Comparison of ENCODE assay signal across 8 mouse cellular contexts in genomic region chr7:80135173-80135532, GRCm38 (mm10). TPM values are rescaled to one million over a fixed set of nuclear protein-coding genes. Genes with fewer than 3 reads are reported as not detected.
DNase-seq lines count a peak whose midpoint lies in the region; ATAC-seq and TF ChIP-seq lines count a peak whose summit lies in the region.

No protein-coding gene starts in this region.

- H3K9ac ChIP-seq in forebrain, embryonic 13.5 days, result 0 out of 2 replicates have a peak overlapping the region, but pooled peaks have one; percentile 37
- no peak overlapping the region for H3K9ac ChIP-seq in hindbrain, embryonic 13.5 days
- no peak overlapping the region for H3K9ac ChIP-seq in hindbrain, embryonic 11.5 days (ENCODE audit: low read depth, low read length)
- no peak overlapping the region for H3K9ac ChIP-seq in lung, postnatal 0 days (replicated peaks; ENCODE audit: low read depth)
- no peak overlapping the region for H3K9ac ChIP-seq in neural tube, embryonic 15.5 days (replicated peaks)

- DNase-seq in forebrain, embryonic 10.5 days (ENCODE audit: extremely low spot score, low spot score), result no peak
- no peak for DNase-seq in hindbrain, embryonic 11.5 days (ENCODE audit: low spot score)
- no peak for DNase-seq in lung, postnatal 0 days (ENCODE audit: low spot score)
- no peak for DNase-seq in lung, postnatal 14 days
- DNase-seq in adrenal gland, postnatal 4 days (ENCODE audit: low spot score in 2 of 2), result no peak

- ATAC-seq in forebrain, embryonic 13.5 days, result 0 out of 2 replicates have a peak, but pooled peaks have one; percentile 7
- ATAC-seq in hindbrain, embryonic 13.5 days (ENCODE audit: low FRiP score), result no peak
- no peak for ATAC-seq in hindbrain, embryonic 11.5 days (ENCODE audit: low FRiP score)
- peak; percentile 47 for ATAC-seq in lung, postnatal 0 days
- ATAC-seq in neural tube, embryonic 15.5 days (ENCODE audit: low FRiP score), result no peak

- peaks cover 15% of the 10 kb centered on the region for H3K4me1 ChIP-seq in forebrain, embryonic 13.5 days
- H3K4me1 ChIP-seq in forebrain, embryonic 10.5 days, result peaks cover 17% of the 10 kb centered on the region
- peaks cover 22% of the 10 kb centered on the region for H3K4me1 ChIP-seq in hindbrain, embryonic 13.5 days (replicated peaks)
- H3K4me1 ChIP-seq in hindbrain, embryonic 11.5 days (replicated peaks; ENCODE audit: control insufficient read depth, insufficient read depth, low read length), result no peaks in the 10 kb centered on the region
- peaks cover 7% of the 10 kb centered on the region; the same call in 1 of the 2 replicates for H3K4me1 ChIP-seq in lung, postnatal 0 days (ENCODE audit: insufficient read depth, low read depth, low read length)
- peaks cover 12% of the 10 kb centered on the region for H3K4me1 ChIP-seq in neural tube, embryonic 15.5 days

- peaks cover 12% of the 10 kb centered on the region for H3K9me3 ChIP-seq in forebrain, embryonic 13.5 days (replicated peaks)
- peaks cover 11% of the 10 kb centered on the region; the same call in 1 of the 2 replicates for H3K9me3 ChIP-seq in forebrain, embryonic 10.5 days
- H3K9me3 ChIP-seq in hindbrain, embryonic 13.5 days, result peaks cover 5% of the 10 kb centered on the region; the same call in 1 of the 2 replicates
- H3K9me3 ChIP-seq in hindbrain, embryonic 11.5 days (ENCODE audit: control insufficient read depth, low read length), result no peaks in the 10 kb centered on the region
- 0 out of 2 replicates have a peak, but pooled peaks cover 3% of the 10 kb centered on the region for H3K9me3 ChIP-seq in lung, postnatal 0 days (ENCODE audit: low read length)
- no peaks in the 10 kb centered on the region for H3K9me3 ChIP-seq in neural tube, embryonic 15.5 days (replicated peaks)

- no peak for TF ChIP-seq CTCF in lung, postnatal 0 days (IDR thresholded peaks at IDR 0.05)

- H3K36me3 ChIP-seq in forebrain, embryonic 13.5 days (ENCODE audit: poor library complexity, severe bottlenecking), result no peaks in the 10 kb centered on the region
- H3K36me3 ChIP-seq in forebrain, embryonic 10.5 days (replicated peaks), result no peaks in the 10 kb centered on the region
- H3K36me3 ChIP-seq in hindbrain, embryonic 13.5 days, result no peaks in the 10 kb centered on the region
- H3K36me3 ChIP-seq in hindbrain, embryonic 11.5 days (ENCODE audit: control insufficient read depth, insufficient read depth, low read length), result no peaks in the 10 kb centered on the region
- H3K36me3 ChIP-seq in lung, postnatal 0 days (ENCODE audit: insufficient read depth, low read length), result no peaks in the 10 kb centered on the region
- no peaks in the 10 kb centered on the region for H3K36me3 ChIP-seq in neural tube, embryonic 15.5 days

- no peak overlapping the region for H3K4me2 ChIP-seq in forebrain, embryonic 13.5 days
- no peak overlapping the region for H3K4me2 ChIP-seq in hindbrain, embryonic 13.5 days
- H3K4me2 ChIP-seq in hindbrain, embryonic 11.5 days (replicated peaks; ENCODE audit: low read depth, low read length), result no peak overlapping the region
- H3K4me2 ChIP-seq in lung, postnatal 0 days (replicated peaks; ENCODE audit: low read depth, low read length), result no peak overlapping the region
- no peak overlapping the region for H3K4me2 ChIP-seq in neural tube, embryonic 15.5 days

- H3K4me3 ChIP-seq in forebrain, embryonic 13.5 days, result no peak overlapping the region
- no peak overlapping the region for H3K4me3 ChIP-seq in forebrain, embryonic 10.5 days
- no peak overlapping the region for H3K4me3 ChIP-seq in hindbrain, embryonic 13.5 days
- H3K4me3 ChIP-seq in hindbrain, embryonic 11.5 days (ENCODE audit: low read depth, low read length), result no peak overlapping the region
- H3K4me3 ChIP-seq in lung, postnatal 0 days (ENCODE audit: low read depth, low read length), result no peak overlapping the region
- H3K4me3 ChIP-seq in neural tube, embryonic 15.5 days (replicated peaks), result no peak overlapping the region

- 93% methylated on average over 1 of the region's 1 CpGs for WGBS in forebrain, embryonic 13.5 days
- WGBS in forebrain, embryonic 10.5 days, result 88% methylated on average over 1 of the region's 1 CpGs
- WGBS in hindbrain, embryonic 13.5 days, result 89% methylated on average over 1 of the region's 1 CpGs
- 91% methylated on average over 1 of the region's 1 CpGs for WGBS in hindbrain, embryonic 11.5 days
- 33% methylated on average over 1 of the region's 1 CpGs for WGBS in lung, postnatal 0 days
- WGBS in neural tube, embryonic 15.5 days, result 95% methylated on average over 1 of the region's 1 CpGs

- H3K27me3 ChIP-seq in forebrain, embryonic 13.5 days, result no peaks in the 10 kb centered on the region
- no peaks in the 10 kb centered on the region for H3K27me3 ChIP-seq in forebrain, embryonic 10.5 days (ENCODE audit: poor library complexity, severe bottlenecking)
- H3K27me3 ChIP-seq in hindbrain, embryonic 13.5 days, result no peaks in the 10 kb centered on the region
- no peaks in the 10 kb centered on the region for H3K27me3 ChIP-seq in hindbrain, embryonic 11.5 days (ENCODE audit: control insufficient read depth, insufficient read depth, low read length)
- no peaks in the 10 kb centered on the region for H3K27me3 ChIP-seq in lung, postnatal 0 days (replicated peaks; ENCODE audit: insufficient read depth, low read length)
- no peaks in the 10 kb centered on the region for H3K27me3 ChIP-seq in neural tube, embryonic 15.5 days (replicated peaks)

- no peak for TF ChIP-seq EP300 in lung, postnatal 0 days (IDR thresholded peaks at IDR 0.05)

- peak overlapping the region; percentile 74; the same call in 1 of the 2 replicates for H3K27ac ChIP-seq in forebrain, embryonic 13.5 days
- no peak overlapping the region for H3K27ac ChIP-seq in forebrain, embryonic 10.5 days
- H3K27ac ChIP-seq in hindbrain, embryonic 13.5 days, result peak overlapping the region; percentile 55
- H3K27ac ChIP-seq in hindbrain, embryonic 11.5 days (ENCODE audit: low read depth, low read length), result no peak overlapping the region
- peak overlapping the region; percentile 82 for H3K27ac ChIP-seq in lung, postnatal 0 days (ENCODE audit: low read length)
- peak overlapping the region; percentile 63; the same call in 1 of the 2 replicates for H3K27ac ChIP-seq in neural tube, embryonic 15.5 days (replicated peaks)

RNA-seq across cellular contexts. Expression of gene Idh2, which starts 20.0 kb away (rescaled TPM):
- 351 and 386 TPM in 2 replicates for polyA plus RNA-seq in forebrain, embryonic 13.5 days (2015; fragmentation: Nextera tagmentation; extraction: Ambion mirVana)
- 462 and 476 TPM in 2 replicates for polyA plus RNA-seq in forebrain, embryonic 10.5 days (2016; fragmentation: Nextera tagmentation; extraction: Ambion mirVana)
- 237 and 256 TPM in 2 replicates for polyA plus RNA-seq in hindbrain, embryonic 13.5 days (2015; fragmentation: Nextera tagmentation; extraction: Ambion mirVana)
- polyA plus RNA-seq in hindbrain, embryonic 11.5 days (2014; fragmentation: Nextera tagmentation; extraction: Ambion mirVana), result 331 and 352 TPM in 2 replicates
- polyA plus RNA-seq in lung, postnatal 0 days (2015; fragmentation: Nextera tagmentation; extraction: Ambion mirVana), result 296 and 298 TPM in 2 replicates
- 200 and 267 TPM in 2 replicates for polyA plus RNA-seq in neural tube, embryonic 15.5 days (2015; fragmentation: Nextera tagmentation; extraction: Ambion mirVana)
- total RNA-seq in adrenal gland, postnatal 4 days (2021), result 100 to 1,000 TPM; 275 to 289 TPM

RNA-seq across cellular contexts. Expression of gene Sema4b, which starts 51.5 kb away (rescaled TPM):
- 20.7 and 22.3 TPM in 2 replicates for polyA plus RNA-seq in forebrain, embryonic 13.5 days (2015; fragmentation: Nextera tagmentation; extraction: Ambion mirVana)
- polyA plus RNA-seq in forebrain, embryonic 10.5 days (2016; fragmentation: Nextera tagmentation; extraction: Ambion mirVana), result 15.1 and 15.9 TPM in 2 replicates
- 23.9 and 26.5 TPM in 2 replicates for polyA plus RNA-seq in hindbrain, embryonic 13.5 days (2015; fragmentation: Nextera tagmentation; extraction: Ambion mirVana)
- 10.5 and 15.6 TPM in 2 replicates for polyA plus RNA-seq in hindbrain, embryonic 11.5 days (2014; fragmentation: Nextera tagmentation; extraction: Ambion mirVana)
- polyA plus RNA-seq in lung, postnatal 0 days (2015; fragmentation: Nextera tagmentation; extraction: Ambion mirVana), result 11.6 and 11.8 TPM in 2 replicates
- 22.7 and 25.8 TPM in 2 replicates for polyA plus RNA-seq in neural tube, embryonic 15.5 days (2015; fragmentation: Nextera tagmentation; extraction: Ambion mirVana)
- total RNA-seq in adrenal gland, postnatal 4 days (2021), result 10 to 100 TPM; 62.1 to 66.9 TPM

Comparison
In these comparisons a context has a peak if more than half of its experiments do, and no peak if none do; other contexts are left out.
1. H3K27ac ChIP-seq: peak in forebrain, embryonic 13.5 days (single experiment), hindbrain, embryonic 13.5 days (single experiment), lung, postnatal 0 days (single experiment) and neural tube, embryonic 15.5 days (single experiment); none in forebrain, embryonic 10.5 days (single experiment) and hindbrain, embryonic 11.5 days (single experiment).
2. ATAC-seq: peak in forebrain, embryonic 13.5 days (single experiment) and lung, postnatal 0 days (single experiment); none in hindbrain, embryonic 13.5 days (single experiment), hindbrain, embryonic 11.5 days (single experiment) and neural tube, embryonic 15.5 days (single experiment).